Mouse (Mus musculus) spleen, adult 2 months (tissue): ENCODE results near the gene Atp8a1.

Experiments
- CTCF ChIP-seq: fragments of 200-500 bp; IDR thresholded peaks from 2 replicates; pipeline ENCODE4 v1.5.1; 2011; ENCODE audit warnings: mild to moderate bottlenecking, inconsistent platforms; ENCODE audit not compliant: insufficient read depth, insufficient read length, insufficient replicate concordance; ENCODE audit errors: extremely low read depth
- POLR2A ChIP-seq: fragments of 200-500 bp; IDR thresholded peaks from 2 replicates; pipeline ENCODE4 v1.6.1; 2011; ENCODE audit warnings: low read depth, low read length, inconsistent platforms

GRCm38 (mm10) chr5:67696741-67697596 lies 150.3 kb downstream of the Atp8a1 start:
- TF ChIP-seq CTCF (no peak), POLR2A (no peak)
